Mouse (Mus musculus) heart, adult 2 months (tissue): ENCODE measurements around the gene Macrod2. TPM values are rescaled to one million over a fixed set of nuclear protein-coding genes. Genes with fewer than 3 reads are reported as not detected.

Experiments
- DNase-seq, 2 experiments: peaks; one replicate each; pipeline ENCODE4 v3.0.0; 2021
- H3K27ac ChIP-seq: fragments of 200-600 bp; 2 replicates; pipeline ENCODE4 v1.8.1; 2022
- H3K27me3 ChIP-seq: fragments of 200-500 bp; 2 replicates; pipeline ENCODE4 v1.6.1; 2012; ENCODE audit warnings: mild to moderate bottlenecking, low read length, inconsistent platforms, mixed read lengths; ENCODE audit not compliant: control insufficient read depth, insufficient read depth
- H3K36me3 ChIP-seq: fragments of 200-500 bp; 2 replicates; pipeline ENCODE4 v1.6.1; 2012; ENCODE audit warnings: low read length, inconsistent platforms; ENCODE audit not compliant: control insufficient read depth, insufficient read depth
- H3K4me1 ChIP-seq: fragments of 200-500 bp; 2 replicates; pipeline ENCODE4 v1.6.1; 2011; ENCODE audit warnings: low read length; ENCODE audit not compliant: control insufficient read depth, insufficient read depth
- H3K4me3 ChIP-seq: fragments of 200-600 bp; 2 replicates; pipeline ENCODE4 v1.8.1; 2022
- H3K79me2 ChIP-seq: fragments of 200-500 bp; replicated peaks from 2 replicates; pipeline ENCODE4 v1.6.1; 2012; ENCODE audit warnings: mild to moderate bottlenecking, inconsistent platforms, low read length, moderate library complexity, mixed read lengths; ENCODE audit not compliant: control insufficient read depth, insufficient read depth
- H3K9ac ChIP-seq: fragments of 200-500 bp; 2 replicates; pipeline ENCODE4 v1.6.1; 2012; ENCODE audit warnings: low read depth, mild to moderate bottlenecking, control low read depth, inconsistent platforms, low read length, mixed read lengths
- CTCF ChIP-seq: fragments of 200-600 bp; IDR thresholded peaks from 2 replicates; pipeline ENCODE4 v1.8.1; 2022; ENCODE audit warnings: antibody characterized with exemption, mild to moderate bottlenecking, moderate library complexity
- EP300 ChIP-seq: fragments of 200-500 bp; IDR thresholded peaks from 2 replicates; pipeline ENCODE4 v1.6.1; 2011; ENCODE audit warnings: low read depth, low read length, control low read depth; ENCODE audit not compliant: insufficient read depth
- POLR2A ChIP-seq: fragments of 200-500 bp; IDR thresholded peaks from 2 replicates; pipeline ENCODE4 v1.6.1; 2011; ENCODE audit warnings: mild to moderate bottlenecking, low read depth, low read length, control low read depth; ENCODE audit not compliant: insufficient read depth
- WGBS: fragments of 180-500 bp; shearing (Covaris S2); methylation state at CpG from one replicate; pipeline ENCODE4 v1.1.7; 2018; 5-methylcytosine and 5-hydroxymethylcytosine counted together
- intact Hi-C: fragments of 180-260 bp; cut with DNase I; formaldehyde crosslinking; loops from one replicate; pipeline ENCODE4 v1.15.1; 2025
- polyA plus RNA-seq: library from polyadenylated mRNA; depleted of rRNA; stranded (reverse); fragments of >200 nt; gene quantifications from 2 replicates; pipeline ENCODE4 v1.2.3, GENCODE M21; 2012
- total RNA-seq, 2 experiments: library from RNA; stranded (reverse); gene quantifications; 2 replicates each; pipeline ENCODE4 v1.2.3; 2021

Macrod2 gene
- total and polyA plus RNA-seq, 3 experiments: 2.3 to 9.7 (median 8.5) TPM

DNA sequence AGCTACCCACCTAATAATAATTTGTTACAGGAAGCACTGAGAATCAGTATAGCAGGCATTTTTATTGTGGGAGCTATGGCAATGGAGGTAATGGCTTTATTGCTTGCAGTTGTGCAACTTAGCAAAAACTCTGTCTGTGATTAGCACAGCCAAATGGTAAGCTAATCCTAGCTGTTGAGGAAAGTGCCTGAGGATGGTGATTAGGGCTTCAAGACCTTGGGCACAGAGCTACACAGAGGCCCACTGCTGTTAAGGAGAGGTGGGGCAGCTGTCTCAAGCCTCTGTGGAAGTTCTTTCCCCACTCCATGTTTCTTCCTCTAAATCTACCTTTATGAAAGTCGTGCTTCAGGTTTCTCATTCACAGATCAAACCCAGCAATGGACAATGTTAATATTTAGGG lies 466.2 kb downstream of the Macrod2 start:
- Histone ChIP-seq H3K36me3 (no peaks in the 10 kb centered on the region), H3K9ac (no peak overlapping the region), H3K4me3 (no peak overlapping the region), H3K79me2 (no peaks in the 10 kb centered on the region), H3K27ac (no peak overlapping the region), H3K27me3 (no peaks in the 10 kb centered on the region), H3K4me1 (no peaks in the 10 kb centered on the region)
- WGBS: 58% methylated on average over 1 of the region's 1 CpGs
- DNase-seq: no peak
- intact Hi-C loops: no loop called here
- TF ChIP-seq CTCF (no peak), POLR2A (no peak), EP300 (no peak)

GRCm38 (mm10) chr2:140862736-140863135 lies 467.6 kb downstream of the Macrod2 start:
- Histone ChIP-seq H3K27me3 (no peaks in the 10 kb centered on the region), H3K4me3 (no peak overlapping the region), H3K36me3 (no peaks in the 10 kb centered on the region), H3K27ac (no peak overlapping the region), H3K4me1 (no peaks in the 10 kb centered on the region), H3K79me2 (no peaks in the 10 kb centered on the region), H3K9ac (no peak overlapping the region)
- 75% methylated on average over 4 of the region's 4 CpGs for WGBS
- TF ChIP-seq POLR2A (no peak), CTCF (no peak), EP300 (no peak)
- DNase-seq: no peak
- intact Hi-C loops: no loop called here

DNA sequence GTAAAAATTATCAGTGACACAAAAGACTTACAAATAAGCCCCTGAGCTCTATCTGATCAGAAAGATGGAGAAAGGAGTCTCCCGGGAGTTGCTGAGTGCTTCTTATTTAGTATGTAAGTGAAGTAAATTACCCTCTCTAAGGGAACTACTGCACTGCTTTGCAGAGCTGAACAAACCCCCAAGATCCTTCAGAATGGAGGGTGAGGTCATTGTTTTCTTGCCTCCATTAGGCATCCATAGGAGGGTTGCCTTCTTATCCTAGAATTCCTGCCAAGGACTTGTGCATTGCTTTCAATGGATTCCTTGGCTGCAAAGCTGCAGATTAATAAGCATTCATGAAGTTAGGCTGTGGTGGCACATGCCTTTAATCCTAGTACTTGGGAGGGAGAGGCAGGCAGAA lies 470.5 kb downstream of the Macrod2 start:
- Histone ChIP-seq H3K27ac (no peak overlapping the region), H3K9ac (no peak overlapping the region), H3K27me3 (no peaks in the 10 kb centered on the region), H3K79me2 (no peaks in the 10 kb centered on the region), H3K4me3 (no peak overlapping the region), H3K4me1 (no peaks in the 10 kb centered on the region), H3K36me3 (no peaks in the 10 kb centered on the region)
- no peak for TF ChIP-seq POLR2A
- TF ChIP-seq EP300: no peak
- no peak for TF ChIP-seq CTCF
- no peak for DNase-seq
- intact Hi-C loops: no loop called here
- 79% methylated on average over 1 of the region's 1 CpGs for WGBS

DNA sequence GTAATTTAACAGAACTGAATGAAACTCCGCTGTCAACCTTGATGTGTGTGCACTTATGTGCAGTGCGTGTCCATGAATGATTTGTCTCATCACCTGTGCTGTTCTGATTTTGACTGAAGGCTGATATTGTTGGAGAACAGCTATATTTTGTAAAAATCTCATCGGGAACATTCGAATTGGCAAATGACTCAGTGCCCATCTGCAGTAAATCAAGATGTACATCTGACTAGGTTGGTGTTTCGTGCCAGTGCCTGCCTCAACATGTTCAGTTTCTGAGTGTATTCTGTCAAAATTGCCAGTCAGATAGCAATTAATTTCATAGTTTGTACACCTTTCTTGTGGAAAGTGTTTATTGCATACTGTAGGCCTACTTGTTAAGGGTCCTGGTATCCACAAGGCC lies 472.0 kb downstream of the Macrod2 start:
- H3K27ac ChIP-seq: no peak overlapping the region
- no peak for TF ChIP-seq POLR2A
- no peak for TF ChIP-seq CTCF
- TF ChIP-seq EP300: no peak
- no peak overlapping the region for H3K4me3 ChIP-seq
- DNase-seq: no peak
- no peaks in the 10 kb centered on the region for H3K4me1 ChIP-seq
- H3K27me3 ChIP-seq: no peaks in the 10 kb centered on the region
- no peaks in the 10 kb centered on the region for H3K79me2 ChIP-seq
- 89% methylated on average over 5 of the region's 5 CpGs for WGBS
- intact Hi-C loops: no loop called here
- no peak overlapping the region for H3K9ac ChIP-seq
- no peaks in the 10 kb centered on the region for H3K36me3 ChIP-seq

DNA sequence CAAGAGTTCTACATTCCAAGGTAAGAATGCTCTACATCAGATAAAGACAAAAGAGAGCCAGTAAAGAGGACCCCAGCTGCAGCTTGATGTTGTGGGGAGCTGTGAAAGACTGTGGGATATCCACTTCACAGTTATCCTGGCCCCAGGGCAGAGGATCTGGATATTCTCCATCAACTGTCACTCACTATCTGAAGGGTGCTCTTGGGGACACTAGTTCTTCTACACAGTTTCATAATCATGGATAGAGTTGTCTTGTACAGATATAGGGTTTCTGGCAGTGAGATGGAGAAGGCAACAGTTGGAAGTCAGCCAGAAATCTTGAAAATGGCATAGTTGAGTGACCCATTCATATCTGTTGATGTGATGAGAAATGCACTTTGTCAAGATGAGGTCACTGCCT lies 490.1 kb downstream of the Macrod2 start:
- no peak for DNase-seq
- Histone ChIP-seq H3K4me3 (no peak overlapping the region), H3K79me2 (no peaks in the 10 kb centered on the region), H3K4me1 (no peaks in the 10 kb centered on the region), H3K27me3 (no peaks in the 10 kb centered on the region), H3K9ac (no peak overlapping the region), H3K27ac (no peak overlapping the region), H3K36me3 (no peaks in the 10 kb centered on the region)
- TF ChIP-seq POLR2A: no peak
- TF ChIP-seq EP300: no peak
- TF ChIP-seq CTCF: no peak
- intact Hi-C loops: no loop called here

DNA sequence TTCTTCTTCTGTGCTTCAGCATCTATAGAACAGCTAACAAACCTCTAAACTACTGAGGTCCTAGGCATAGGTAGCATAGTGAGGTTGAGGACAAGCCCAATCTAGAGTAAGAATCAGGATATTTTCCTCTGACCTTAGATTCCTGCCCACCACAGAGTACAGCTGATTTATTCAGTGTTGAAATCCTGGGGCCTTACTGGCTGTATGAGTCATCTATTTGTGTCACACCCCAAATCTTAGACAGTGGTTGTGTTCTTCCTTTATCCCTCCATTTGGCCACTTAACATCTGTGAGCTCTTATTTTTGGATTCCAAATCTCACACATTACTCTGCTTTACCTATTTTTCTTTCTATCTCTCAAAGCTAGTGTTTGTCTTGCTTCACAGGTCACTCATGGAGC lies 495.6 kb downstream of the Macrod2 start:
- no peak for DNase-seq
- Histone ChIP-seq H3K27me3 (no peaks in the 10 kb centered on the region), H3K36me3 (no peaks in the 10 kb centered on the region), H3K27ac (no peak overlapping the region), H3K9ac (no peak overlapping the region), H3K4me1 (no peaks in the 10 kb centered on the region), H3K4me3 (no peak overlapping the region), H3K79me2 (no peaks in the 10 kb centered on the region)
- TF ChIP-seq CTCF (no peak), EP300 (no peak)
- intact Hi-C loops: no loop called here
